Mouse (Mus musculus): Measurements from ENCODE around the gene Rgl1. TPM values are rescaled to one million over a fixed set of nuclear protein-coding genes. Genes with fewer than 3 reads are reported as not detected.

Gene Rgl1
- polyA plus RNA-seq, 1 experiment from 2014 or later, result 34.8 TPM

- ATAC-seq (ENCODE audit: insufficient read depth, low FRiP score, low TSS enrichment), result no peak
Measured at GRCm38 (mm10) chr1:152713924-152714323, 52.2 kb downstream of the Rgl1 start.

GRCm38 (mm10) chr1:152711037-152711436 is 55.1 kb downstream of the Rgl1 start:
- Histone ChIP-seq H3K9ac (ENCODE audit: low read length) (no peak overlapping the region), H3K4me1 (ENCODE audit: control insufficient read depth, insufficient read depth, low read length) (no peaks in the 10 kb centered on the region), H3K27ac (ENCODE audit: low read depth, low read length) (no peak overlapping the region), H3K4me3 (ENCODE audit: low read depth, low read length) (no peak overlapping the region), H3K27me3 (ENCODE audit: control insufficient read depth, insufficient read depth, low read length) (no peaks in the 10 kb centered on the region), H3K9me3 (ENCODE audit: control insufficient read depth, low read length) (no peaks in the 10 kb centered on the region), H3K36me3 (ENCODE audit: control insufficient read depth, insufficient read depth, low read length) (no peaks in the 10 kb centered on the region), H3K4me2 (ENCODE audit: low read depth) (no peak overlapping the region)
- 93% methylated on average over 4 of the region's 4 CpGs for WGBS
- DNase-seq (ENCODE audit: low spot score) (no peak), ATAC-seq (ENCODE audit: insufficient read depth, low FRiP score, low TSS enrichment) (no peak)

More at GRCm38 (mm10) chr1:152713924-152714323, 52.2 kb downstream of the Rgl1 start:
- H3K4me2 ChIP-seq (ENCODE audit: low read depth), result no peak overlapping the region
- H3K27ac ChIP-seq (ENCODE audit: low read depth, low read length), result no peak overlapping the region
- WGBS, result 91% methylated on average over 4 of the region's 4 CpGs
- no peaks in the 10 kb centered on the region for H3K27me3 ChIP-seq (ENCODE audit: control insufficient read depth, insufficient read depth, low read length)
- no peaks in the 10 kb centered on the region for H3K36me3 ChIP-seq (ENCODE audit: control insufficient read depth, insufficient read depth, low read length)
- DNase-seq (ENCODE audit: low spot score), result no peak
- no peaks in the 10 kb centered on the region for H3K9me3 ChIP-seq (ENCODE audit: control insufficient read depth, low read length)
- H3K4me3 ChIP-seq (ENCODE audit: low read depth, low read length), result no peak overlapping the region
- H3K4me1 ChIP-seq (ENCODE audit: control insufficient read depth, insufficient read depth, low read length), result no peaks in the 10 kb centered on the region
- H3K9ac ChIP-seq (ENCODE audit: low read length), result no peak overlapping the region

DNA sequence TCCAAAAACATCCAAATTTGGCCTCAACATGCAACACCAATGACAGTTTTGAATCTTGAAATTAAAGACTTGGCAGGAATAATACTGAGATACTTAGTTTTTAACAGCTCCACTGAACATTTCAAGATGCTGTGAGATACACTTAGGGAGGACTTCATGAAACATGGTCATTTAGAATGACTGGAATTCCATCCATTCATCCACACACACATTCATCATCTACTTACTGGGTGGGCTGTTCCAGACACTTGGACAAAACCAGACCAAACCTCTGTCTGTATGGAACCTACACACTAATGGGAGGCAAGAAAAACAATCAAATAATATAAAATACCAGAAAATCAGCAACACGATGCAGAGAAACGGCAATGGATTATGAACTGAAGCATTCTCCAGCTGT is 58.6 kb downstream of the Rgl1 start:
- H3K4me2 ChIP-seq (ENCODE audit: low read depth), result no peak overlapping the region
- H3K9ac ChIP-seq (ENCODE audit: low read length), result no peak overlapping the region
- ATAC-seq (ENCODE audit: insufficient read depth, low FRiP score, low TSS enrichment) (no peak), DNase-seq (ENCODE audit: low spot score) (no peak)
- H3K9me3 ChIP-seq (ENCODE audit: control insufficient read depth, low read length), result no peaks in the 10 kb centered on the region
- no peaks in the 10 kb centered on the region for H3K27me3 ChIP-seq (ENCODE audit: control insufficient read depth, insufficient read depth, low read length)
- H3K27ac ChIP-seq (ENCODE audit: low read depth, low read length), result no peak overlapping the region
- no peaks in the 10 kb centered on the region for H3K36me3 ChIP-seq (ENCODE audit: control insufficient read depth, insufficient read depth, low read length)
- 84% methylated on average over 2 of the region's 2 CpGs for WGBS
- no peaks in the 10 kb centered on the region for H3K4me1 ChIP-seq (ENCODE audit: control insufficient read depth, insufficient read depth, low read length)
- no peak overlapping the region for H3K4me3 ChIP-seq (ENCODE audit: low read depth, low read length)

GRCm38 (mm10) chr1:152703941-152704340 is 62.2 kb downstream of the Rgl1 start:
- Histone ChIP-seq H3K36me3 (ENCODE audit: control insufficient read depth, insufficient read depth, low read length) (no peaks in the 10 kb centered on the region), H3K27ac (ENCODE audit: low read depth, low read length) (no peak overlapping the region), H3K9me3 (ENCODE audit: control insufficient read depth, low read length) (no peaks in the 10 kb centered on the region), H3K9ac (ENCODE audit: low read length) (no peak overlapping the region), H3K4me3 (ENCODE audit: low read depth, low read length) (no peak overlapping the region), H3K27me3 (ENCODE audit: control insufficient read depth, insufficient read depth, low read length) (no peaks in the 10 kb centered on the region), H3K4me1 (ENCODE audit: control insufficient read depth, insufficient read depth, low read length) (no peaks in the 10 kb centered on the region), H3K4me2 (ENCODE audit: low read depth) (no peak overlapping the region)
- 62% methylated on average over 6 of the region's 6 CpGs for WGBS
- no peak for ATAC-seq (ENCODE audit: insufficient read depth, low FRiP score, low TSS enrichment)
- DNase-seq (ENCODE audit: low spot score), result no peak

DNA sequence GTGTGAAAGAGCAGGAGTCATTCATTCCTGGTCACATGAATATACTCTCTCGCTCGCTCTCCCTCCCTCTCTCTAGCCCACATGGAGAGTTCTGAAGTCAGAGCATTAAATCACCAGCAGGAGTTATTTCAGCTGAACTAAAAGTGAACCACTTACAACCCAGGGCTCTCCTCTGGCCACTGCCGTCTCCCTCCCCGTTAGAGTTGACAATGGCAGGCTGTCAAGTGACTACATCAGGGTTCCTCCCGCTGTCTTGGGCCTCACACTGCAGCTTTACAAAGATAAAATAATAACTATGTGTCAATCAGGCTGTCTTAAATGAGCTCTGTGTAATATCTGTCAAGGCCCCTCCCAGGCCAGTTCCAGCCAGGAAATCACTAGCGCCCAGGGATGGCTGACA is 63.2 kb downstream of the Rgl1 start:
- no peak for ATAC-seq (ENCODE audit: insufficient read depth, low FRiP score, low TSS enrichment)
- Histone ChIP-seq H3K27me3 (ENCODE audit: control insufficient read depth, insufficient read depth, low read length) (no peaks in the 10 kb centered on the region), H3K4me3 (ENCODE audit: low read depth, low read length) (no peak overlapping the region), H3K4me1 (ENCODE audit: control insufficient read depth, insufficient read depth, low read length) (no peaks in the 10 kb centered on the region), H3K36me3 (ENCODE audit: control insufficient read depth, insufficient read depth, low read length) (no peaks in the 10 kb centered on the region), H3K9me3 (ENCODE audit: control insufficient read depth, low read length) (no peaks in the 10 kb centered on the region), H3K4me2 (ENCODE audit: low read depth) (no peak overlapping the region), H3K9ac (ENCODE audit: low read length) (no peak overlapping the region), H3K27ac (ENCODE audit: low read depth, low read length) (no peak overlapping the region)
- DNase-seq (ENCODE audit: low spot score), result no peak
- WGBS, result 36% methylated on average over 6 of the region's 6 CpGs

- Histone ChIP-seq H3K4me1 (ENCODE audit: control insufficient read depth, insufficient read depth, low read length) (no peaks in the 10 kb centered on the region), H3K9ac (ENCODE audit: low read length) (no peak overlapping the region), H3K27ac (ENCODE audit: low read depth, low read length) (no peak overlapping the region), H3K36me3 (ENCODE audit: control insufficient read depth, insufficient read depth, low read length) (no peaks in the 10 kb centered on the region), H3K27me3 (ENCODE audit: control insufficient read depth, insufficient read depth, low read length) (no peaks in the 10 kb centered on the region), H3K4me3 (ENCODE audit: low read depth, low read length) (no peak overlapping the region), H3K4me2 (ENCODE audit: low read depth) (no peak overlapping the region), H3K9me3 (ENCODE audit: control insufficient read depth, low read length) (no peaks in the 10 kb centered on the region)
- WGBS, result 82% methylated on average over 5 of the region's 5 CpGs
- ATAC-seq (ENCODE audit: insufficient read depth, low FRiP score, low TSS enrichment) (no peak), DNase-seq (ENCODE audit: low spot score) (no peak)
Measured at GRCm38 (mm10) chr1:152701066-152701465, 65.1 kb downstream of the Rgl1 start.

GRCm38 (mm10) chr1:152697341-152697740 is 68.8 kb downstream of the Rgl1 start:
- no peaks in the 10 kb centered on the region for H3K27me3 ChIP-seq (ENCODE audit: control insufficient read depth, insufficient read depth, low read length)
- H3K36me3 ChIP-seq (ENCODE audit: control insufficient read depth, insufficient read depth, low read length), result no peaks in the 10 kb centered on the region
- H3K4me2 ChIP-seq (ENCODE audit: low read depth), result no peak overlapping the region
- WGBS, result 73% methylated on average over 3 of the region's 3 CpGs
- H3K9me3 ChIP-seq (ENCODE audit: control insufficient read depth, low read length), result no peaks in the 10 kb centered on the region
- H3K4me3 ChIP-seq (ENCODE audit: low read depth, low read length), result no peak overlapping the region
- H3K27ac ChIP-seq (ENCODE audit: low read depth, low read length), result no peak overlapping the region
- no peaks in the 10 kb centered on the region for H3K4me1 ChIP-seq (ENCODE audit: control insufficient read depth, insufficient read depth, low read length)
- DNase-seq (ENCODE audit: low spot score) (no peak), ATAC-seq (ENCODE audit: insufficient read depth, low FRiP score, low TSS enrichment) (no peak)
- H3K9ac ChIP-seq (ENCODE audit: low read length), result no peak overlapping the region

DNA sequence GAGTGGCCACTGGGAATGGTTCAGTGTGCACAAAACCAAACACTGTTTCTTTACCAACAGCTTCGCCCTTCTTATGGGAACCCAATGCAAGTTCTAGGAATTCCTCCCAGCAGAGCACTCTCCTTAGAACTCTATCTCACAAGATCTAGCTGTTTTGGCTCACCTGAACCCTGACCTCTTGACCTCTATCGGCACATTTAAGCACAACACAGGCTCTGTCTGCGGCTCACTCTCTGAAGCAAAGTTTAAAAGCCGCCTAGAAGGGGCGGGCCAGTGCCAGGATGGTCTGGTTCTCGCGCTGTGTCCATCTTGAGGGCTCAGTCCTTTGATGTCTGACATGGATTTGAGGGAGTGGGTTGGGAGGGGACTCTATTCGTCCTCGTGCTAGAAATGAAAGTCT is 70.7 kb downstream of the Rgl1 start:
- Histone ChIP-seq H3K27ac (ENCODE audit: low read depth, low read length) (no peak overlapping the region), H3K4me1 (ENCODE audit: control insufficient read depth, insufficient read depth, low read length) (no peaks in the 10 kb centered on the region), H3K4me2 (ENCODE audit: low read depth) (no peak overlapping the region), H3K9me3 (ENCODE audit: control insufficient read depth, low read length) (no peaks in the 10 kb centered on the region), H3K27me3 (ENCODE audit: control insufficient read depth, insufficient read depth, low read length) (no peaks in the 10 kb centered on the region), H3K9ac (ENCODE audit: low read length) (no peak overlapping the region), H3K36me3 (ENCODE audit: control insufficient read depth, insufficient read depth, low read length) (no peaks in the 10 kb centered on the region), H3K4me3 (ENCODE audit: low read depth, low read length) (no peak overlapping the region)
- DNase-seq (ENCODE audit: low spot score) (no peak), ATAC-seq (ENCODE audit: insufficient read depth, low FRiP score, low TSS enrichment) (no peak)
- WGBS, result 28% methylated on average over 9 of the region's 9 CpGs

- no peaks in the 10 kb centered on the region for H3K27me3 ChIP-seq (ENCODE audit: control insufficient read depth, insufficient read depth, low read length)
- peaks cover 5% of the 10 kb centered on the region for H3K4me1 ChIP-seq (ENCODE audit: control insufficient read depth, insufficient read depth, low read length)
- no peak for DNase-seq (ENCODE audit: low spot score)
- no peak overlapping the region for H3K4me2 ChIP-seq (ENCODE audit: low read depth)
- H3K36me3 ChIP-seq (ENCODE audit: control insufficient read depth, insufficient read depth, low read length), result no peaks in the 10 kb centered on the region
- no peak overlapping the region for H3K27ac ChIP-seq (ENCODE audit: low read depth, low read length)
- no peak for ATAC-seq (ENCODE audit: insufficient read depth, low FRiP score, low TSS enrichment)
- H3K9me3 ChIP-seq (ENCODE audit: control insufficient read depth, low read length), result no peaks in the 10 kb centered on the region
- H3K9ac ChIP-seq (ENCODE audit: low read length), result no peak overlapping the region
- WGBS, result 91% methylated on average over 4 of the region's 4 CpGs
- no peak overlapping the region for H3K4me3 ChIP-seq (ENCODE audit: low read depth, low read length)
Measured at GRCm38 (mm10) chr1:152689968-152690367, 76.2 kb downstream of the Rgl1 start.

Data from neural tube, embryonic 11.5 days (tissue).